ENCODE assay signal across 8 mouse cellular contexts in genomic region chr7:141215880-141216733, GRCm38 (mm10). TPM values are rescaled to one million over a fixed set of nuclear protein-coding genes. Genes with fewer than 3 reads are reported as not detected.
DNase-seq lines count a peak whose midpoint lies in the region; ATAC-seq and TF ChIP-seq lines count a peak whose summit lies in the region.

No protein-coding gene starts in this region.

- TF ChIP-seq POLR2A in limb, embryonic 14.5 days (IDR thresholded peaks at IDR 0.05; ENCODE audit: borderline replicate concordance, extremely low read depth, insufficient read depth, insufficient read length): 0 out of 2 replicates have a peak, but pooled peaks have one; percentile 20

- ATAC-seq in CD4-positive, CD25-positive, alpha-beta regulatory T cell, adult 4 months: peak; percentile 33
- ATAC-seq in hindbrain, embryonic 11.5 days (ENCODE audit: low FRiP score): peak; percentile 74
- ATAC-seq in limb, embryonic 14.5 days (ENCODE audit: low FRiP score, low read depth): peak; percentile 79
- ATAC-seq in midbrain, embryonic 13.5 days: peak; percentile 69; the same call in 1 of the 2 replicates

- peak overlapping the region; percentile 67 for H3K27ac ChIP-seq in hindbrain, embryonic 11.5 days (ENCODE audit: low read depth, low read length)
- H3K27ac ChIP-seq in limb, embryonic 14.5 days (replicated peaks; ENCODE audit: low read depth, low read length): 0 out of 2 replicates have a peak overlapping the region, but pooled peaks have one; percentile 45
- H3K27ac ChIP-seq in midbrain, embryonic 13.5 days: peak overlapping the region; percentile 66

- H3K36me3 ChIP-seq in hindbrain, embryonic 11.5 days (ENCODE audit: control insufficient read depth, insufficient read depth, low read length): 0 out of 2 replicates have a peak, but pooled peaks cover 4% of the 10 kb centered on the region
- peaks cover 22% of the 10 kb centered on the region for H3K36me3 ChIP-seq in limb, embryonic 14.5 days (ENCODE audit: control insufficient read depth, insufficient read depth, low read length)
- peaks cover 19% of the 10 kb centered on the region for H3K36me3 ChIP-seq in midbrain, embryonic 13.5 days

- under 1% methylated on average over 42 of the region's 42 CpGs for WGBS in hindbrain, embryonic 11.5 days
- WGBS in limb, embryonic 14.5 days: 2% methylated on average over 28 of the region's 42 CpGs
- WGBS in midbrain, embryonic 13.5 days: under 1% methylated on average over 42 of the region's 42 CpGs

- peak; percentile 61 to 84 for DNase-seq in adrenal gland, adult (ENCODE audit: inconsistent age in 2 of 2, low spot score in 1 of 2)
- no peak for DNase-seq in adrenal gland, postnatal 4 days (ENCODE audit: low spot score in 2 of 2)
- DNase-seq in embryo, embryonic 10.5 days (ENCODE audit: low spot score): peak; percentile 70
- no peak for DNase-seq in hindbrain, embryonic 11.5 days (ENCODE audit: low spot score)
- DNase-seq in limb, embryonic 14.5 days (ENCODE audit: low spot score): peak; percentile 31
- DNase-seq in frontal cortex, postnatal 36 days (ENCODE audit: low spot score in 2 of 2): no peak

- H3K4me1 ChIP-seq in hindbrain, embryonic 11.5 days (replicated peaks; ENCODE audit: control insufficient read depth, insufficient read depth, low read length): peaks cover 10% of the 10 kb centered on the region
- peaks cover 13% of the 10 kb centered on the region; the same call in 1 of the 2 replicates for H3K4me1 ChIP-seq in limb, embryonic 14.5 days (ENCODE audit: control insufficient read depth, insufficient read depth, low read length)
- peaks cover 36% of the 10 kb centered on the region for H3K4me1 ChIP-seq in midbrain, embryonic 13.5 days (replicated peaks)

- no peaks in the 10 kb centered on the region for H3K9me3 ChIP-seq in hindbrain, embryonic 11.5 days (ENCODE audit: control insufficient read depth, low read length)
- no peaks in the 10 kb centered on the region for H3K9me3 ChIP-seq in limb, embryonic 14.5 days (ENCODE audit: control insufficient read depth, low read length)
- H3K9me3 ChIP-seq in midbrain, embryonic 13.5 days: no peaks in the 10 kb centered on the region

- H3K4me2 ChIP-seq in hindbrain, embryonic 11.5 days (replicated peaks; ENCODE audit: low read depth, low read length): peak overlapping the region; percentile 85
- peak overlapping the region; percentile 88 for H3K4me2 ChIP-seq in limb, embryonic 14.5 days (replicated peaks; ENCODE audit: low read depth, low read length, severe bottlenecking)
- peak overlapping the region; percentile 91 for H3K4me2 ChIP-seq in midbrain, embryonic 13.5 days (replicated peaks)

- peak overlapping the region; percentile 56 for H3K4me3 ChIP-seq in hindbrain, embryonic 11.5 days (ENCODE audit: low read depth, low read length)
- H3K4me3 ChIP-seq in limb, embryonic 14.5 days (replicated peaks; ENCODE audit: low read length): peak overlapping the region; percentile 59
- peak overlapping the region; percentile 70 for H3K4me3 ChIP-seq in midbrain, embryonic 13.5 days (replicated peaks)

- H3K27me3 ChIP-seq in hindbrain, embryonic 11.5 days (ENCODE audit: control insufficient read depth, insufficient read depth, low read length): no peaks in the 10 kb centered on the region
- H3K27me3 ChIP-seq in limb, embryonic 14.5 days (ENCODE audit: control insufficient read depth, insufficient read depth, low read length): no peaks in the 10 kb centered on the region
- no peaks in the 10 kb centered on the region for H3K27me3 ChIP-seq in midbrain, embryonic 13.5 days

- H3K9ac ChIP-seq in hindbrain, embryonic 11.5 days (ENCODE audit: low read depth, low read length): peak overlapping the region; percentile 54
- peak overlapping the region; percentile 68 for H3K9ac ChIP-seq in limb, embryonic 14.5 days (ENCODE audit: low read depth, low read length, severe bottlenecking)
- peak overlapping the region; percentile 73 for H3K9ac ChIP-seq in midbrain, embryonic 13.5 days (replicated peaks)

RNA-seq across cellular contexts. Expression of gene Rassf7, which starts 0.4 kb away (rescaled TPM):
- 10 to 100 TPM; 14.7 to 15.1 TPM for total RNA-seq in adrenal gland, postnatal 4 days (2021)
- 10 to 100 TPM; 14.2 to 15.9 TPM for polyA plus RNA-seq in CD4-positive, CD25-positive, alpha-beta regulatory T cell, adult 4 months (2017; shearing (Covaris generic))
- 36.4 and 37.8 TPM in 2 replicates for polyA plus RNA-seq in hindbrain, embryonic 11.5 days (2014; fragmentation: Nextera tagmentation; extraction: Ambion mirVana)
- 40.0 and 44.8 TPM in 2 replicates for polyA plus RNA-seq in limb, embryonic 14.5 days (2012; rRNA removed)
- 30.9 and 31.7 TPM in 2 replicates for polyA plus RNA-seq in limb, embryonic 14.5 days (2014; fragmentation: Nextera tagmentation; extraction: Ambion mirVana)
- 30.9 and 34.2 TPM in 2 replicates for polyA plus RNA-seq in midbrain, embryonic 13.5 days (2015; fragmentation: Nextera tagmentation; extraction: Ambion mirVana)

RNA-seq across cellular contexts. Expression of gene Lmntd2, which starts 2.2 kb away (rescaled TPM):
- 1 to 10 TPM in 1 of 2 experiments, under 1 TPM in 1; 0.82 to 1.0 TPM for total RNA-seq in adrenal gland, postnatal 4 days (2021)
- 1 to 10 TPM; 8.5 to 9.6 TPM for polyA plus RNA-seq in CD4-positive, CD25-positive, alpha-beta regulatory T cell, adult 4 months (2017; shearing (Covaris generic))
- polyA plus RNA-seq in hindbrain, embryonic 11.5 days (2014; fragmentation: Nextera tagmentation; extraction: Ambion mirVana): 2.3 and 3.3 TPM in 2 replicates
- 6.6 and 6.9 TPM in 2 replicates for polyA plus RNA-seq in limb, embryonic 14.5 days (2012; rRNA removed)
- polyA plus RNA-seq in limb, embryonic 14.5 days (2014; fragmentation: Nextera tagmentation; extraction: Ambion mirVana): 0.95 and 1.7 TPM in 2 replicates
- polyA plus RNA-seq in midbrain, embryonic 13.5 days (2015; fragmentation: Nextera tagmentation; extraction: Ambion mirVana): 1.8 and 2.1 TPM in 2 replicates

RNA-seq across cellular contexts. Expression of gene Phrf1, which starts 12.5 kb away (rescaled TPM):
- total RNA-seq in adrenal gland, postnatal 4 days (2021): 10 to 100 TPM; 77.1 to 91.9 TPM
- 10 to 100 TPM; 45.3 to 54.8 TPM for polyA plus RNA-seq in CD4-positive, CD25-positive, alpha-beta regulatory T cell, adult 4 months (2017; shearing (Covaris generic))
- polyA plus RNA-seq in hindbrain, embryonic 11.5 days (2014; fragmentation: Nextera tagmentation; extraction: Ambion mirVana): 67.1 and 78.6 TPM in 2 replicates
- 37.6 and 42.6 TPM in 2 replicates for polyA plus RNA-seq in limb, embryonic 14.5 days (2012; rRNA removed)
- polyA plus RNA-seq in limb, embryonic 14.5 days (2014; fragmentation: Nextera tagmentation; extraction: Ambion mirVana): 65.9 and 72.7 TPM in 2 replicates
- polyA plus RNA-seq in midbrain, embryonic 13.5 days (2015; fragmentation: Nextera tagmentation; extraction: Ambion mirVana): 86.9 and 95.0 TPM in 2 replicates

RNA-seq across cellular contexts. Expression of gene Lrrc56, which starts 22.1 kb away (rescaled TPM):
- total RNA-seq in adrenal gland, postnatal 4 days (2021): 1 to 10 TPM; 8.8 to 9.9 TPM
- polyA plus RNA-seq in CD4-positive, CD25-positive, alpha-beta regulatory T cell, adult 4 months (2017; shearing (Covaris generic)): 1 to 10 TPM; 2.2 to 4.5 TPM
- polyA plus RNA-seq in hindbrain, embryonic 11.5 days (2014; fragmentation: Nextera tagmentation; extraction: Ambion mirVana): 6.2 and 7.8 TPM in 2 replicates
- polyA plus RNA-seq in limb, embryonic 14.5 days (2012; rRNA removed): 14.8 and 17.8 TPM in 2 replicates
- polyA plus RNA-seq in limb, embryonic 14.5 days (2014; fragmentation: Nextera tagmentation; extraction: Ambion mirVana): 5.8 and 8.3 TPM in 2 replicates
- polyA plus RNA-seq in midbrain, embryonic 13.5 days (2015; fragmentation: Nextera tagmentation; extraction: Ambion mirVana): 13.9 and 15.6 TPM in 2 replicates

RNA-seq across cellular contexts. Expression of gene Hras, which starts 22.3 kb away (rescaled TPM):
- 10 to 100 TPM; 88.5 to 96.4 TPM for total RNA-seq in adrenal gland, postnatal 4 days (2021)
- 1 to 10 TPM; 3.8 to 4.3 TPM for polyA plus RNA-seq in CD4-positive, CD25-positive, alpha-beta regulatory T cell, adult 4 months (2017; shearing (Covaris generic))
- polyA plus RNA-seq in hindbrain, embryonic 11.5 days (2014; fragmentation: Nextera tagmentation; extraction: Ambion mirVana): 98.0 and 99.6 TPM in 2 replicates
- polyA plus RNA-seq in limb, embryonic 14.5 days (2012; rRNA removed): 111 and 112 TPM in 2 replicates
- 136 and 143 TPM in 2 replicates for polyA plus RNA-seq in limb, embryonic 14.5 days (2014; fragmentation: Nextera tagmentation; extraction: Ambion mirVana)
- polyA plus RNA-seq in midbrain, embryonic 13.5 days (2015; fragmentation: Nextera tagmentation; extraction: Ambion mirVana): 86.4 and 114 TPM in 2 replicates

Comparison
In these comparisons a context has a peak if more than half of its experiments do, and no peak if none do; other contexts are left out.
1. DNase-seq: peak in adrenal gland, adult (2 of 2), embryo, embryonic 10.5 days (single experiment) and limb, embryonic 14.5 days (single experiment); none in adrenal gland, postnatal 4 days (0 of 2), hindbrain, embryonic 11.5 days (single experiment) and frontal cortex, postnatal 36 days (0 of 2).
2. Peak in every context shown above with its lines, with median percentiles within 50 percentile points of each other: ATAC-seq, H3K27ac ChIP-seq, H3K4me2 ChIP-seq, H3K4me3 ChIP-seq and H3K9ac ChIP-seq.